Mouse (Mus musculus) small intestine, adult 2 months (tissue): ENCODE results near the gene Mb.

Experiments
- CTCF ChIP-seq: fragments of 200-500 bp; IDR thresholded peaks from 2 replicates; pipeline ENCODE4 v1.5.1; 2012; ENCODE audit warnings: low read depth, mild to moderate bottlenecking, control low read depth, inconsistent platforms, low read length, moderate library complexity, mixed read lengths; ENCODE audit not compliant: insufficient replicate concordance, insufficient read length; ENCODE audit errors: extremely low read depth
- POLR2A ChIP-seq: fragments of 200-500 bp; IDR thresholded peaks from 2 replicates; pipeline ENCODE4 v1.6.1; 2012; ENCODE audit warnings: low read depth, mild to moderate bottlenecking, control low read depth, inconsistent platforms, low read length, moderate library complexity

DNA sequence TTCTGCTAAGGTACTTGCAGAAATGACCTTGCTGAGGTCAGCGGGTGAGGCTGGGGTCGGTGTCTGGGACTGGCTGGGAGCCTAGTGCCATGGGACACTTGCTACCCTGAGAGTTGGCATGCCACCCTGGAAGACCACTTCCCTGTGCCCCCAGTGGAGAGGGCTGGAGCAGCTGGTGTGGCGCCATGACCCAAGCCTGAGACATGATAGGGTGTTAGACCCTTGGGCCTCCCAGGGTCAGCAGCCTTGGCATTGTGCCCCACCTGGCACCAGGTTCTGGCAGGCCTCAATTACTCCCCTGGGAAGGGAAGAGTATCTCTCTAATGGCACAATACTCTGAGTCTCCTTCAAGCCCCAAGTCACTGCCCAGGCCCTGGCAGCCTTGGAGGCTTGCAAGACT lies 29.4 kb downstream of the Mb start:
- TF ChIP-seq CTCF (no peak), POLR2A (no peak)
